Mouse (Mus musculus): ENCODE data around the gene Otud1.

Gene Otud1

DNA sequence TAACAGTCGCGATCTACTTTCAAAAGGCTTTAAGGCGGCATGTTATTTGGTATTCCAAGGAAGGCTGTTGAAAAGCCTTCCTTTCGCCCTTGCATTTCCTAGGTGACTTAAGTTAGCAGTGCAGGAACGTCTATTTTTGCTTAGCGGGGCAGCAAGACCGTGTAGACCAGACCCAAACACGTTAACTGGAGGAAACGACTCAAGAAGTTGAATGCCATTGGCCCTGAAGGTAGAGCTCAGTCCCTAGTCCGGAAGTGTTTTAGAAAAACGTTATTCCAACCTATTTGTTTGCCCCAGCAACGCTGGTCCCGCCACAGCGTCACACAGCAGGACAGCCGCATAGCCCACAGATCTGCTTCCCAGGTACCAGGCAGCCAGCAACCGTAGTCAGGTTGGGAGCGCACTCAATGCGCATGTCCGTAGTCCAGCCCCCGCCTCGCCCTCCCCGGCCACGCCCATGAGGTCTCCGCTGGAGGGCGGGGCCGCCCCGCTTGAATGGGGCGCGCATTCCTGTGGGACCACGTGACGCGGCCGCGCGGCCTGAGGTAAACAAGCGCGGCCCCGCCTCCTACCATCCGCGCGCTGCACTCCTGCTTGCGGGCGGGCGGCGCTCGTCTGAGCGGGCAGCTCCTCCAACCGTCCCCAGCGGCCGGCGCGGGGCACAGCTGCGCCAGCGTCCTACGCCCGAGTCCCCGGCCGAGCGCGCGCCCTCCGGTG, at the start of gene Otud1:
Gene Otud1, plus strand, starts transcription at position 595 of the 717 bp plus-strand sequence.
- in situ Hi-C loops (cut with MboI, MseI), result no loop called here

DNA sequence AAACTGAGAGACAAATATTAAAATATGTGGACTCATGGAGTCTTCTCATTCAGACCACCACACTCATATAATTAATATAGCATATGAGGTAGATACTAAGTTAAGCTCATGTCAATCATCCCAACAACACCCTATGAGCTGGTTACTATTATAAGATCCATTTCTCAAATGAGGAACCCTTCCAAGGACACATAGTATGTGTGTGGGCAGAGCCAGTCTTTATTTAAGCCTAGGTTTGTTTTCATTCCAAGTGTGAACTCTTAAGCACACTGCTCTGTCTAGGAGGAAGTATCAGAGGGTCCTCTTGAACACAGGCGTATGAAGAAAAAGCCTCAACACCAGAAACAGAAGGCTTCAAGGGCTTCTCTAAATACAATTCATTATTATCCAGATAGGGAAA, 49.7 kb upstream of the Otud1 start:
- in situ Hi-C loops (cut with MboI, MseI), result no loop called here

DNA sequence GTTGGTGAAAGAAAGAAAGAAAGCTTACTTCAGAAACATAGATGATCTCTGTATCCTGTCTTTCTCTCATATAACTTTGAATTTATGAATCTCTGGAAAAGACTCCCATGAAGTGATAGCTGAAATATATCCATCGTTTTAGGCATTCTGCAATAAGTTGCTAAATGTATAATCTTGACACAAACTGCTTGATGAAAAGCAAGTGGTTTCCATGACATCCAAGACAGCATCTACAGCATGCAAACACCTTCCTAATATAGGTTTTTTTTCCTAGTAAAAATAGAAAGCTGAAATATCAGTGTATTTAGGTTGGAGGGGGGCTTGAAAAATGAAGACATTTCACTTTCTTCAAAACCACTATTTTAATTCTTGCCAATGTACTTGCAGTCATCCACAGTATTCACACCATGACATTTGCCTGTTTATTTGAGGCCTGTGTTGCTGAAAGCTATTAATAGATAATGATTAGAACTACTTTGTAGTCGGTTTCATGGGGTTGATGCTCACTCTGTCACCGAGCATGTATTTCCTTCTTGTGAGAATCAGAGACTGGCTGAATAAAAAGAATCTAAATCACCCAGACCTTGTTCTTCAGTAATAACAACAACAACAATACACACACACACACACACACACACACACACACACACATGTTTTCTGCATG, 49.0 kb upstream of the Otud1 start:
- in situ Hi-C loops (cut with MboI, MseI), result no loop called here

GRCm38 (mm10) chr2:19622041-19622440, 35.5 kb upstream of the Otud1 start:
- in situ Hi-C loops (cut with MboI, MseI), result no loop called here

DNA sequence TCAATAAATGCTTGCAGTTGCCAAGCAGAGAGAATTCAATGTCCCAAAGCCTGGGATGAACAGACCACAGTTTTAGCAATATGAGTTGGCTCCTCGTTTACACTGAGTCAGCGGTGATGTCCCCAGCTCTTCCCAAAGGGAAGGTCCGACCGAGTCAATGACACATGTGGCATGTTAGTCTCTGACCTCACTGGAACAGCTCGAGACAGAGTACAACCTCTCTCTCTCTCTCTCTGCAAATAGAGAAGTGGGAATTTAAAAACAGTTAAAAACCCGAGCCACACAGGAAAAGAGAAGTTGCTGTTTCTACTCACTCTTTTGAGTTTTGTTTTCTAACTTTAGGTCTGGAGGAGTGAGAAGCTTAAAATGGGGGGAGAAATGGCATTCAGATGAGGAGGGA, 30.5 kb upstream of the Otud1 start:
- in situ Hi-C loops (cut with MboI, MseI), result no loop called here

- in situ Hi-C loops (cut with MboI, MseI), result no loop called here
Measured at GRCm38 (mm10) chr2:19627920-19628608, 29.5 kb upstream of the Otud1 start.

GRCm38 (mm10) chr2:19630544-19630943, 27.0 kb upstream of the Otud1 start:
- in situ Hi-C loops (cut with MboI, MseI), result loop anchor here (5.0 kb wide), 1 partner anchor 98 kb away; no protein-coding TSS in a partner anchor

DNA sequence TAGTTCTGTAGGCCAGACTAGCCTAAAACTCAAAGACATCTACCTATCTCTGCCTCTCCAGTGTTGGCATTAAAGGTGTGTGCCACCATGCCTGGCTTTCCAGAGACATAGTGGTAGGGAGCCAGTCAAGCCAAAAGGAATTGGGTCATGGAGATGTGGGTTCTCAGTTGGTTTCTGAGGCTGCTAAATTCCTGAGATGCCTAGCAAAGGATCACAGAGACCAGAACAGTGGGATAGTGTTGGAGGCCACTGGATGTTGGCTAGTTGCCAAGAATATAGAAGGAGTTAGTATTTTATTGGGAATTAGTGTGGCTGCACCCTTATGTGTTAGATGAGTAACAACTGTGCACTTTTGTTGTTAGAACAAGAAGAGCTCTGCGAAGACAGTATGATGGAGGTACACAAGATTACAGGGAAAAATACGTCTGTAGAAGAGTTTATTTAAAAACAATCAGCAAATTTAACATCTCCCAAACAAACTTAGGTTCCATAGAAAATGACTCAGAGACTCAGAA, 24.1 kb upstream of the Otud1 start:
- in situ Hi-C loops (cut with MboI, MseI), result loop anchor here (5.0 kb wide), 1 partner anchor 101 kb away; no protein-coding TSS in a partner anchor

DNA sequence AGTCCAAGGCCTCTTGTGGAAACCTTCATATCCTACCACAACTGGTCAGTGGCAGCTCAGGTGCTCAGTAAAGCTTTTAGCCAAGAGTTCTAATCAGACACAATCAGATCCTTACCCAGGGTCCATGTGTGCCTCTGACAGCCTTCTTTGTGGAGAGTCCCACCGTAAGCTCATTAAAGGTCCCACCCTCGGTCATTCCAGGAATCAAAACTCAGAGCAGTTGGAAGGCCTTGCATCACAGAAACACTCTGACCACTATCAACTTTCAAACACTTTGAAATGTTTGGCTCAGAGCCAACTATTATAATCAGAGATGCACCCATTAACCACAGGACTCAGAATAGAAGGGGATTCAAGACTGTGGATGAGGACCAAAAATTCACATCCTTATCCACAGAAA, 12.4 kb upstream of the Otud1 start:
- in situ Hi-C loops (cut with MboI, MseI), result no loop called here

DNA sequence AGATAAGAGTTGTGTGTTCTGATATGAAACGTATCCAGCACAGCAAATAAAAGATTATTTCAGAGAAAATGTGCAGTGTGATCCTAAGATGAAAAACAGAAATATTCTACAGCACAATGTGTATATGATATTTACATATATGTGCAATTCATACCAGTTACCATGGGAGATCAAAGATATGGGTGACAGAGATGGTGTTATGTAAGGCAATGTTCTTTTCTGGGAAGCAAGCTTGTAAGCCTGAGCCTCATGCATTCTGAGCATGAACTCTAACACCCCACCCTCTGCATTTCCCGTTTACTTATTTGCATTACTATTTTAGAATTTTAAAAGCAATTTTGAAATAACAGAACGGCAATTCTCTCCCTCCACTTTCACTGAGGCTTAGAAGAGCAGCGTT, 11.4 kb upstream of the Otud1 start:
- in situ Hi-C loops (cut with MboI, MseI), result no loop called here

DNA sequence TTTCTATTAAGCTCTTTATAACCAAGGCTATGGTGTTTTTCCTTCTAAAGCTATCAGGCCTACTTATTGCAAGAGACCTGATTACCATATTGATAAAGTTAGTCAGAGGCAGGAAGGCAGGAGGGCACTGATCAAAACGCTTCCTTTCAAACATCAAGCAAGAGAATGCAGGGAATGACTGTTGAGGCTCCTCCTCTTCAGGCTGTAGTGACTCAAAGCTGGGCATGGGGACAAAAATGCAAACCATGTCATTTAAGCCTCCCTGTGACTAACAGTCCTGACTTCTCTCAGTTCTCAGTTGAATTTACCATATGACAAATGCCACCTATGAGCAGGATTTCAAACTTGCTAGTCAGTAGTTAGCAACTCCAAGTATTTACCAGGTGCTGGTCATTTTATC, 10.6 kb upstream of the Otud1 start:
- in situ Hi-C loops (cut with MboI, MseI), result no loop called here

- in situ Hi-C loops (cut with MboI, MseI), result no loop called here
Measured at GRCm38 (mm10) chr2:19656436-19656835, 1.1 kb upstream of the Otud1 start.

GRCm38 (mm10) chr2:19657881-19658589, 483 bp downstream of the Otud1 start:
- in situ Hi-C loops (cut with MboI, MseI), result no loop called here

DNA sequence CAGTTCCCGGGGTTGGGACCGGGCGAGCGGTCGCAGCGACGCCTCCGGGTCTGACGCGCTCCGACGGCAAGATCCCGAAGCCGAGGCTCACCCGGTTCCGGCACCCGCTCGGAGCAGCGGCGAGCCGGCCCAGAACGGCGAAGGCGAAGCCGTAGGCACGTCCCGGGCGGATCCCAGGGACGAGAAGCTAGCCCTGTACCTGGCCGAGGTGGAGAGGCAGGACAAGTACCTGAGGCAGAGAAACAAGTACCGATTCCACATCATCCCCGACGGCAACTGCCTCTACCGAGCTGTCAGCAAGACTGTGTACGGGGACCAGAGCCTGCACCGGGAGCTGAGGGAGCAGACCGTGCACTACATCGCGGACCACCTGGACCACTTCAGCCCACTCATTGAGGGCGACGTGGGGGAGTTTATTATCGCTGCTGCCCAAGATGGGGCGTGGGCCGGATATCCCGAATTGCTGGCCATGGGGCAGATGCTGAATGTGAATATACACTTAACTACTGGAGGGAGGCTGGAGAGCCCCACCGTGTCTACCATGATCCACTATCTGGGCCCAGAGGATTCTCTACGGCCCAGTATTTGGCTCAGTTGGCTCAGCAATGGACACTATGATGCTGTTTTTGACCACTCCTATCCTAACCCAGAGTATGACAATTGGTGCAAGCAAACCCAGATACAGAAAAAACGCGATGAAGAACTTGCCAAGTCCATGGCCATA, 1.3 kb downstream of the Otud1 start:
- in situ Hi-C loops (cut with MboI, MseI), result no loop called here

DNA sequence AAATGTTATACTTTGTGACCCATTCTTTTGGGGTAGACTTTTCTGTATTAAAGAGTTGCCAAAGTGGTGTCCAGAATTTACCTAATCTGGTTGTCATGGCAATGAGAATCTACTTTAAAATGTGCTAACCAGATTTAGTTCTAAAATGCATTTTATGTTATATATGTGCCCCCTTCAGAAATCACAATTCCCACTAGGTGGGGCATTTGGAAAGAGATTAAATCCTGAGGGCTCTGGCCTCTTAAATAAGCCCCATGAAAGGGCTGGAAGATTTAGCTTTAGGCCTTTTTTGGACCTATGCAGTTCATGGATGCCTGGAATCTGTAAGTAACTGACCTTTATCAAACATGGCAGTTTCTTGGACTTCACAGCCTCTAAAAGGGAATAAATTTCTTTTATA, 3.3 kb downstream of the Otud1 start:
- in situ Hi-C loops (cut with MboI, MseI), result loop anchor here (5.0 kb wide), 1 partner anchor 129 kb away; no protein-coding TSS in a partner anchor

GRCm38 (mm10) chr2:19663146-19663848, 5.7 kb downstream of the Otud1 start:
- in situ Hi-C loops (cut with MboI, MseI), result loop anchor here (5.0 kb wide), 1 partner anchor 131 kb away; no protein-coding TSS in a partner anchor

- in situ Hi-C loops (cut with MboI, MseI), result loop anchor here (5.0 kb wide), 1 partner anchor 132 kb away; no protein-coding TSS in a partner anchor
Measured at GRCm38 (mm10) chr2:19664147-19664546, 6.6 kb downstream of the Otud1 start.

DNA sequence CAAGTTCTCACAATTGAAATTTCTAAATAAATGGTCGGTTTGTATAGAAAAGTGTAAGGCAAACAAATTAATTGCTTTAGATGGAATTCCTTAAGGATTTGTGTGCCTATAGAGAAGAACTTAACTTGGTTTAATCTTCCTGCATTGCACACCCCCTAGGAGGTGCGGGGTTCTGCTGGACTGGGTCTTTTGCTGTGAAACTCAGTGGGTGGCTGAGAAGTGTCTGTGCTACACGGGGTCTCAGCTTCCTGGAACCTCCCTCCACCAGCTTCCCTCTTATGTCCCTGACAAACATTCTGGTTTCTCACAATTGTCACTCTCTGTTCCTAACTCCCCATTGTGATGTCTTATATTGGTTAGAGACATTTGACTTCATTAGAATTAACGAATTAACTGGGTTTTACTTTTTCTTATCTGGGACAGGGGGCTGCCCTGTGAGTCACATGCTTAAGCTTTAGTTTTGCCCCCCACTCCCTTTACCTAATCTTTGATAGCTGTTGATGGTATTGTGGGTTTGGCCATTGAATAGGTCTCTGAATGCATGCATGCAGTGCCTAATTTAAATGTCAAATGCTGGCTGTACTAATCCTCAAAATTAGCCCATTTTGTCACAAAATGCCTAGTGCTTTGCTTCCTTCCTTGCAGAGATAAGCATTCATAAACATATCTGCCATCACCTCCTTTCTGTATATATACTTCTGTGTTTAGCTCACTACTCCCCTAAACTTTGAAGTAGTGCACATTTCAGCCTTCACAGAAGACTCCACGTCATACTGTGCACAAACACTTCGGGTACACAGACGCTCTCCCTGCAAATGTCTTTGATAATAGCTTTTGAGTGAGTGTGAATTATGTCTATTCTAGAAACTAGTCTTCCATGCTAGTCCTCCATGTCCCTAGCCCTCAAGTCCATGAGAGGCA, 7.3 kb downstream of the Otud1 start:
- in situ Hi-C loops (cut with MboI, MseI), result loop anchor here (5.0 kb wide), 1 partner anchor 133 kb away; no protein-coding TSS in a partner anchor

- in situ Hi-C loops (cut with MboI, MseI), result no loop called here
Measured at GRCm38 (mm10) chr2:19665841-19666240, 8.3 kb downstream of the Otud1 start.
